Mouse (Mus musculus): Measurements from ENCODE around the gene Pheta2. TPM values are rescaled to one million over a fixed set of nuclear protein-coding genes. Genes with fewer than 3 reads are reported as not detected.

Pheta2 gene
- total RNA-seq, 1 experiment = 0.85 TPM

DNA sequence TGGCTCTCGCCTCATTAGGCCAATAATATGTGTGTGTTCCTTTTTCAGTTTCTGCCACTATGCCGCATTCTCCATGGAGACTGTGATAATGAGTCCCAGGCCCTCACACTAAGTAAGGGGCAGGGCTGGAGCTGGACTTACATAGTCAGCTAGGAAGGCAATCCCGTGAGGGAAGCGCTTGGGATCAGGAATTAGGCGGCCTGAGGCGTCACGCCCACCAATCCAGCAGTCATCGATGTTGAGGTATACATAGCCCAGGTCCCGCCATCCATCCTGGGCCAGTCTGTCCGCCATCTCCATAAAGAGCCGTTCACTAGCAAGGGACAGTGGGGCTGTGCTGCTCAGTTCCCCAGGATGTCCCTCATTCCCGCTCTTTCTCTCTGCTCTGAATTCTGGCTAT, 2.1 kb upstream of the Pheta2 start:
- no peak for DNase-seq (ENCODE audit: low read depth, low spot score)
- Histone ChIP-seq H3K27ac (ENCODE audit: insufficient read depth, low read depth, low read length, poor library complexity, severe bottlenecking) (no peak overlapping the region), H3K9me3 (ENCODE audit: control insufficient read depth, insufficient read depth, low read depth, low read length) (no peaks in the 10 kb centered on the region), H3K4me3 (ENCODE audit: insufficient read depth in 1 of 2, low read depth in 1 of 2, low read length in 2 of 2, poor library complexity in 1 of 2, severe bottlenecking in 1 of 2) (no peak overlapping the region), H3K36me3 (ENCODE audit: control insufficient read depth, insufficient read depth, low read length, poor library complexity, severe bottlenecking) (peaks cover 16% of the 10 kb centered on the region; the same call in 1 of the 2 replicates), H3K9ac (ENCODE audit: insufficient read depth, low read depth, low read length, poor library complexity, severe bottlenecking) (no peak overlapping the region), H3K4me1 (ENCODE audit: control insufficient read depth in 2 of 2, insufficient read depth in 2 of 2, low read length in 2 of 2, poor library complexity in 1 of 2) (peaks cover 9 to 12% of the 10 kb centered on the region in 2 experiments; a peak in 3 of 4 replicates)
- in situ Hi-C loops (cut with MboI; ENCODE audit: low sequenced_read_pairs in 2 of 2, unreplicated experiment in 2 of 2) = no loop called here
- TF ChIP-seq ZC3H11A (IDR thresholded peaks at IDR 0.05; ENCODE audit: borderline replicate concordance, low read depth, low read length) = no peak
- TF ChIP-seq HCFC1 (IDR thresholded peaks at IDR 0.05; ENCODE audit: borderline replicate concordance, insufficient read depth, low read length) = no peak
- no peak for TF ChIP-seq MAFK (IDR thresholded peaks at IDR 0.05; ENCODE audit: insufficient read depth, low read depth, low read length)
- TF ChIP-seq ZNF384 (IDR thresholded peaks at IDR 0.05; ENCODE audit: low read depth, low read length) = no peak
- TF ChIP-seq CHD2 (IDR thresholded peaks at IDR 0.05; ENCODE audit: low read depth, low read length) = no peak

- Histone ChIP-seq H3K9ac (ENCODE audit: insufficient read depth, low read depth, low read length, poor library complexity, severe bottlenecking) (peak overlapping the region; percentile 77), H3K4me3 (ENCODE audit: insufficient read depth in 1 of 2, low read depth in 1 of 2, low read length in 2 of 2, poor library complexity in 1 of 2, severe bottlenecking in 1 of 2) (peak overlapping the region; percentile 65 to 74), H3K9me3 (ENCODE audit: control insufficient read depth, insufficient read depth, low read depth, low read length) (no peaks in the 10 kb centered on the region), H3K27ac (ENCODE audit: insufficient read depth, low read depth, low read length, poor library complexity, severe bottlenecking) (no peak overlapping the region), H3K4me1 (ENCODE audit: control insufficient read depth in 2 of 2, insufficient read depth in 2 of 2, low read length in 2 of 2, poor library complexity in 1 of 2) (peaks cover 10 to 12% of the 10 kb centered on the region in 2 experiments; a peak in 3 of 4 replicates), H3K36me3 (ENCODE audit: control insufficient read depth, insufficient read depth, low read length, poor library complexity, severe bottlenecking) (peaks cover 16% of the 10 kb centered on the region; the same call in 1 of the 2 replicates)
- TF ChIP-seq ZNF384 (IDR thresholded peaks at IDR 0.05; ENCODE audit: low read depth, low read length) (no peak), ZC3H11A (IDR thresholded peaks at IDR 0.05; ENCODE audit: borderline replicate concordance, low read depth, low read length) (no peak), MAFK (IDR thresholded peaks at IDR 0.05; ENCODE audit: insufficient read depth, low read depth, low read length) (no peak)
- DNase-seq (ENCODE audit: low read depth, low spot score) = no peak
- in situ Hi-C loops (cut with MboI; ENCODE audit: low sequenced_read_pairs in 2 of 2, unreplicated experiment in 2 of 2) = no loop called here
Measured at GRCm38 (mm10) chr15:82337875-82338274, 867 bp upstream of the Pheta2 start.

DNA sequence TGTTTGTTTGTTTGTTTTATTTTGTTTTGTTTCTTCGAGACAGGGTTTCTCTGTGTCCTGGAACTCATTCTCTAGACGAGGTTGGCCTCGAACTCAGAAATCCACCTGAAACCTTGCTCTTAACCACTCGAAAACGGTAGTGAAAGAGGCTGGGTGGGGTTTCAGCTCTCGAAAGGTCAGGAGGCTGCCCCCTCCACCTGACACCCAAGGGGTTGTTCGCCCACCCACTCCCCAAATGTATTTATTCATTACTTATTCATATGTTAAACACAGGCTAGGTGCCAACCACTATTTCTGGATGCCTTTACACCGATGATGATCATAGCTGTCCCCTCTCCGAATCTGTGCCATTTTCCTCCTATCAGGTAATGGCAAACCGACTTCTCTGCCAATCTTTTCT, 408 bp downstream of the Pheta2 start:
- no peak overlapping the region for H3K9ac ChIP-seq (ENCODE audit: insufficient read depth, low read depth, low read length, poor library complexity, severe bottlenecking)
- no peak for DNase-seq (ENCODE audit: low read depth, low spot score)
- TF ChIP-seq HCFC1 (IDR thresholded peaks at IDR 0.05; ENCODE audit: borderline replicate concordance, insufficient read depth, low read length) (no peak), MAFK (IDR thresholded peaks at IDR 0.05; ENCODE audit: insufficient read depth, low read depth, low read length) (no peak), ZNF384 (IDR thresholded peaks at IDR 0.05; ENCODE audit: low read depth, low read length) (no peak), ZC3H11A (IDR thresholded peaks at IDR 0.05; ENCODE audit: borderline replicate concordance, low read depth, low read length) (no peak)
- H3K27ac ChIP-seq (ENCODE audit: insufficient read depth, low read depth, low read length, poor library complexity, severe bottlenecking) = no peak overlapping the region
- in situ Hi-C loops (cut with MboI; ENCODE audit: low sequenced_read_pairs in 2 of 2, unreplicated experiment in 2 of 2) = no loop called here
- peaks cover 10 to 12% of the 10 kb centered on the region in 2 experiments; a peak in 3 of 4 replicates for H3K4me1 ChIP-seq (ENCODE audit: control insufficient read depth in 2 of 2, insufficient read depth in 2 of 2, low read length in 2 of 2, poor library complexity in 1 of 2)
- peaks cover 16% of the 10 kb centered on the region; the same call in 1 of the 2 replicates for H3K36me3 ChIP-seq (ENCODE audit: control insufficient read depth, insufficient read depth, low read length, poor library complexity, severe bottlenecking)
- H3K9me3 ChIP-seq (ENCODE audit: control insufficient read depth, insufficient read depth, low read depth, low read length) = no peaks in the 10 kb centered on the region
- peak overlapping the region in 1 of 2 experiments; percentile 74; a peak in 2 of 4 replicates for H3K4me3 ChIP-seq (ENCODE audit: insufficient read depth in 1 of 2, low read depth in 1 of 2, low read length in 2 of 2, poor library complexity in 1 of 2, severe bottlenecking in 1 of 2)

DNA sequence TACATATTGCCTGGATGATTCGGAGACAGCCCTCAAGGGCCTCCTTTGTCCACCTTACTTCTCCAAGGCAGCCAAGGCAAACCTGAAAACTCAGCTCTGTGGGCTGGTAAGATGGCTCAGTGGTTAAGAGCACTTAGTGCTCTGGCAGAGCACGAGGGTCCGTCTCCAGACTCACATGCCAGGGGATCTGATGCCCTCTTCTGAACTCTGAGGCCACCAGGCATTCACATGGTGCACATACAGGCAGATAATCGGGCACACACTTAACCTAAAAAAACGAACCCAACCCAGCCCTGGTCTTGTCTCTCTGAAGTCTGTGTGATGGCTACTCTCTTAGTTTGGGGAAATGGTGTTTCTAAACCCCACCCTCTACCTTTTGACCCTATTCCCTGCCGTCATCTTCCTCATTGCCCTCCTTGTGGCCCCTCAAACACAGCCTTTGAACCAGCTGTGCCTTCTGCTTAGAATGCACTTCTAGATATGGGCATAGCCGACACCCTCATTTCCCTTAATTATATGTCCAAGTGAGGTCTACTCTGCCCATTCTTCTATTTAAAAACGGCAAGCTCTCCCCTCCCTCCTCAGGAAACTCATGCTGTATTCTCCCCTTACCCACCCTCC, 1.0 kb downstream of the Pheta2 start:
- DNase-seq (ENCODE audit: low read depth, low spot score) = no peak
- TF ChIP-seq MAFK (IDR thresholded peaks at IDR 0.05; ENCODE audit: insufficient read depth, low read depth, low read length) = no peak
- no peak for TF ChIP-seq ZNF384 (IDR thresholded peaks at IDR 0.05; ENCODE audit: low read depth, low read length)
- TF ChIP-seq CHD2 (IDR thresholded peaks at IDR 0.05; ENCODE audit: low read depth, low read length) = no peak
- TF ChIP-seq HCFC1 (IDR thresholded peaks at IDR 0.05; ENCODE audit: borderline replicate concordance, insufficient read depth, low read length) = no peak
- TF ChIP-seq ZC3H11A (IDR thresholded peaks at IDR 0.05; ENCODE audit: borderline replicate concordance, low read depth, low read length) = no peak
- no peak overlapping the region for H3K9ac ChIP-seq (ENCODE audit: insufficient read depth, low read depth, low read length, poor library complexity, severe bottlenecking)
- H3K36me3 ChIP-seq (ENCODE audit: control insufficient read depth, insufficient read depth, low read length, poor library complexity, severe bottlenecking) = peaks cover 13% of the 10 kb centered on the region; the same call in 1 of the 2 replicates
- no peaks in the 10 kb centered on the region for H3K9me3 ChIP-seq (ENCODE audit: control insufficient read depth, insufficient read depth, low read depth, low read length)
- H3K27ac ChIP-seq (ENCODE audit: insufficient read depth, low read depth, low read length, poor library complexity, severe bottlenecking) = no peak overlapping the region
- in situ Hi-C loops (cut with MboI; ENCODE audit: low sequenced_read_pairs in 2 of 2, unreplicated experiment in 2 of 2) = no loop called here
- H3K4me1 ChIP-seq (ENCODE audit: control insufficient read depth in 2 of 2, insufficient read depth in 2 of 2, low read length in 2 of 2, poor library complexity in 1 of 2) = peaks cover 12% of the 10 kb centered on the region in 2 experiments; a peak in 3 of 4 replicates
- H3K4me3 ChIP-seq (ENCODE audit: insufficient read depth in 1 of 2, low read depth in 1 of 2, low read length in 2 of 2, poor library complexity in 1 of 2, severe bottlenecking in 1 of 2) = no peak overlapping the region

Data from ES-E14 (cell line).